ENCODE assay signal across 8 mouse cellular contexts in genomic region chr11:101087682-101088055, GRCm38 (mm10). TPM values are rescaled to one million over a fixed set of nuclear protein-coding genes. Genes with fewer than 3 reads are reported as not detected.
DNase-seq lines count a peak whose midpoint lies in the region; ATAC-seq and TF ChIP-seq lines count a peak whose summit lies in the region.

No protein-coding gene starts in this region.

- TF ChIP-seq CTCF in cortical plate, adult 2 months (IDR thresholded peaks at IDR 0.05; ENCODE audit: extremely low read depth, insufficient read depth, low read length): no peak
- no peak for TF ChIP-seq CTCF in intestine, postnatal 0 days (IDR thresholded peaks at IDR 0.05; ENCODE audit: low read depth)

- H3K4me3 ChIP-seq in heart, embryonic 10.5 days: peak overlapping the region; percentile 95
- peak overlapping the region; percentile 79 for H3K4me3 ChIP-seq in cortical plate, adult 2 months (ENCODE audit: insufficient read depth, low read length)
- peak overlapping the region; percentile 77 for H3K4me3 ChIP-seq in intestine, postnatal 0 days (ENCODE audit: low read depth, low read length)

- TF ChIP-seq POLR2A in cortical plate, adult 2 months (IDR thresholded peaks at IDR 0.05; ENCODE audit: extremely low read depth, insufficient read depth, low read length): no peak

- peak overlapping the region; percentile 82 for H3K4me2 ChIP-seq in intestine, postnatal 0 days (replicated peaks; ENCODE audit: low read depth)

- H3K27me3 ChIP-seq in heart, embryonic 10.5 days (ENCODE audit: insufficient read depth, poor library complexity, severe bottlenecking): no peaks in the 10 kb centered on the region
- no peaks in the 10 kb centered on the region for H3K27me3 ChIP-seq in intestine, postnatal 0 days (replicated peaks; ENCODE audit: control insufficient read depth, insufficient read depth, low read length)

- peak; percentile 36 for ATAC-seq in intestine, postnatal 0 days
- peak; percentile 11; the same call in 1 of the 2 replicates for ATAC-seq in megakaryocyte-erythroid progenitor cell, adult 5-6 weeks (replicated peaks; ENCODE audit: low FRiP score, low TSS enrichment, poor library complexity, severe bottlenecking)

- WGBS in heart, embryonic 10.5 days: 10% methylated on average over 8 of the region's 8 CpGs
- 1% methylated on average over 8 of the region's 8 CpGs for WGBS in intestine, postnatal 0 days

- peak overlapping the region; percentile 81 for H3K9ac ChIP-seq in intestine, postnatal 0 days (ENCODE audit: low read depth, low read length)

- peaks cover 56% of the 10 kb centered on the region for H3K36me3 ChIP-seq in heart, embryonic 10.5 days
- peaks cover 47% of the 10 kb centered on the region for H3K36me3 ChIP-seq in intestine, postnatal 0 days (ENCODE audit: control insufficient read depth, insufficient read depth)

- DNase-seq in heart, embryonic 10.5 days (ENCODE audit: low spot score): no peak
- DNase-seq in heart, adult 11 months: no peak
- no peak for DNase-seq in ovary, postnatal 10 days (ENCODE audit: low spot score)
- DNase-seq in retina, postnatal 1 day: no peak
- no peak for DNase-seq in layer of hippocampus, adult 8-10 months (ENCODE audit: low spot score in 2 of 2)

- peaks cover 54% of the 10 kb centered on the region for H3K4me1 ChIP-seq in heart, embryonic 10.5 days
- peaks cover 5% of the 10 kb centered on the region for H3K4me1 ChIP-seq in cortical plate, adult 2 months (ENCODE audit: control insufficient read depth, insufficient read depth, low read length)
- peaks cover 12% of the 10 kb centered on the region; the same call in 1 of the 2 replicates for H3K4me1 ChIP-seq in intestine, postnatal 0 days (replicated peaks; ENCODE audit: control insufficient read depth, insufficient read depth, low read length)

- no peaks in the 10 kb centered on the region for H3K9me3 ChIP-seq in heart, embryonic 10.5 days
- no peaks in the 10 kb centered on the region for H3K9me3 ChIP-seq in intestine, postnatal 0 days (ENCODE audit: control insufficient read depth)

- peak overlapping the region; percentile 92 for H3K27ac ChIP-seq in heart, embryonic 10.5 days
- no peak overlapping the region for H3K27ac ChIP-seq in cortical plate, adult 2 months (ENCODE audit: insufficient read depth, low read length)
- H3K27ac ChIP-seq in intestine, postnatal 0 days (ENCODE audit: low read depth, low read length): peak overlapping the region; percentile 90

RNA-seq across cellular contexts. Expression of gene Mlx, which starts 0.6 kb away (rescaled TPM):
- polyA plus RNA-seq in heart, embryonic 10.5 days (2016; fragmentation: Nextera tagmentation; extraction: Ambion mirVana): 42.6 and 52.0 TPM in 2 replicates
- polyA plus RNA-seq in cortical plate, adult 2 months (2012; rRNA removed): 46.9 and 53.1 TPM in 2 replicates
- 93.3 and 96.4 TPM in 2 replicates for polyA plus RNA-seq in intestine, postnatal 0 days (2015; fragmentation: Nextera tagmentation; extraction: Ambion mirVana)
- total RNA-seq in megakaryocyte-erythroid progenitor cell, adult 5-6 weeks (2014; fragmentation: Nextera tagmentation): 46.8 and 53.3 TPM in 2 replicates
- 34.5 and 74.8 TPM in 2 replicates for total RNA-seq in megakaryocyte-erythroid progenitor cell, adult 5-6 weeks (2017)
- total RNA-seq in layer of hippocampus, adult 8-10 months (2022): 10 to 100 TPM; 36.2 to 41.6 (median 39.6) TPM

RNA-seq across cellular contexts. Expression of gene Coasy, which starts 5.3 kb away (rescaled TPM):
- 36.5 and 37.0 TPM in 2 replicates for polyA plus RNA-seq in heart, embryonic 10.5 days (2016; fragmentation: Nextera tagmentation; extraction: Ambion mirVana)
- 34.4 and 35.4 TPM in 2 replicates for polyA plus RNA-seq in cortical plate, adult 2 months (2012; rRNA removed)
- 28.0 TPM in 2 replicates for polyA plus RNA-seq in intestine, postnatal 0 days (2015; fragmentation: Nextera tagmentation; extraction: Ambion mirVana)
- total RNA-seq in megakaryocyte-erythroid progenitor cell, adult 5-6 weeks (2014; fragmentation: Nextera tagmentation): 27.3 and 30.7 TPM in 2 replicates
- total RNA-seq in megakaryocyte-erythroid progenitor cell, adult 5-6 weeks (2017): 15.1 and 17.2 TPM in 2 replicates
- 10 to 100 TPM; 24.5 to 29.1 (median 27.6) TPM for total RNA-seq in layer of hippocampus, adult 8-10 months (2022)

RNA-seq across cellular contexts. Expression of gene Psmc3ip, which starts 7.6 kb away (rescaled TPM):
- polyA plus RNA-seq in heart, embryonic 10.5 days (2016; fragmentation: Nextera tagmentation; extraction: Ambion mirVana): 29.6 and 40.8 TPM in 2 replicates
- polyA plus RNA-seq in cortical plate, adult 2 months (2012; rRNA removed): 3.5 and 3.8 TPM in 2 replicates
- polyA plus RNA-seq in intestine, postnatal 0 days (2015; fragmentation: Nextera tagmentation; extraction: Ambion mirVana): 9.1 and 10.5 TPM in 2 replicates
- total RNA-seq in megakaryocyte-erythroid progenitor cell, adult 5-6 weeks (2014; fragmentation: Nextera tagmentation): 26.2 and 65.9 TPM in 2 replicates
- total RNA-seq in megakaryocyte-erythroid progenitor cell, adult 5-6 weeks (2017): 38.0 and 79.3 TPM in 2 replicates
- 1 to 10 TPM; 2.5 to 5.4 (median 3.9) TPM for total RNA-seq in layer of hippocampus, adult 8-10 months (2022)

RNA-seq across cellular contexts. Expression of gene Hsd17b1, which starts 9.5 kb away (rescaled TPM):
- polyA plus RNA-seq in heart, embryonic 10.5 days (2016; fragmentation: Nextera tagmentation; extraction: Ambion mirVana): 0.21 TPM in 1 of 2 replicates, not detected in the other
- polyA plus RNA-seq in cortical plate, adult 2 months (2012; rRNA removed): 0.21 and 0.42 TPM in 2 replicates
- polyA plus RNA-seq in intestine, postnatal 0 days (2015; fragmentation: Nextera tagmentation; extraction: Ambion mirVana): 0.08 TPM in 1 of 2 replicates, not detected in the other
- total RNA-seq in megakaryocyte-erythroid progenitor cell, adult 5-6 weeks (2014; fragmentation: Nextera tagmentation): not detected in 2 replicates
- total RNA-seq in megakaryocyte-erythroid progenitor cell, adult 5-6 weeks (2017): not detected in 2 replicates
- 1 to 10 TPM in 3 of 4 experiments, under 1 TPM in 1; 0.83 to 1.4 (median 1.2) TPM for total RNA-seq in layer of hippocampus, adult 8-10 months (2022)

RNA-seq across cellular contexts. Expression of gene Naglu, which starts 17.9 kb away (rescaled TPM):
- 13.9 and 15.8 TPM in 2 replicates for polyA plus RNA-seq in heart, embryonic 10.5 days (2016; fragmentation: Nextera tagmentation; extraction: Ambion mirVana)
- 10.3 and 10.7 TPM in 2 replicates for polyA plus RNA-seq in cortical plate, adult 2 months (2012; rRNA removed)
- polyA plus RNA-seq in intestine, postnatal 0 days (2015; fragmentation: Nextera tagmentation; extraction: Ambion mirVana): 25.6 and 25.8 TPM in 2 replicates
- total RNA-seq in megakaryocyte-erythroid progenitor cell, adult 5-6 weeks (2014; fragmentation: Nextera tagmentation): 1.5 and 4.3 TPM in 2 replicates
- 3.1 and 4.5 TPM in 2 replicates for total RNA-seq in megakaryocyte-erythroid progenitor cell, adult 5-6 weeks (2017)
- total RNA-seq in layer of hippocampus, adult 8-10 months (2022): 10 to 100 TPM in 2 of 4 experiments, 1 to 10 TPM in 2; 7.3 to 22.9 (median 15.2) TPM
